Mouse (Mus musculus) midbrain, embryonic 12.5 days (tissue): Measurements from ENCODE around the gene Zfp365. TPM values are rescaled to one million over a fixed set of nuclear protein-coding genes. Genes with fewer than 3 reads are reported as not detected.

Source experiments
- ATAC-seq: fragments of 200-750 bp; cut with Nextera tagmentation; 2 replicates; pipeline ENCODE4 v1.8.0; 2017; ENCODE audit warnings: low read depth, moderate TSS enrichment, moderate library complexity; ENCODE audit not compliant: low FRiP score
- H3K27ac ChIP-seq: fragments of 300-500 bp; sonication (generic); replicated peaks from 2 replicates; pipeline ENCODE4 v1.5.1; 2016; ENCODE audit warnings: mild to moderate bottlenecking
- H3K27me3 ChIP-seq: fragments of 300-500 bp; sonication (generic); 2 replicates; pipeline ENCODE4 v1.6.1; 2016; ENCODE audit warnings: mild to moderate bottlenecking
- H3K36me3 ChIP-seq: fragments of 300-500 bp; sonication (generic); 2 replicates; pipeline ENCODE4 v1.6.1; 2016
- H3K4me1 ChIP-seq: fragments of 300-500 bp; sonication (generic); 2 replicates; pipeline ENCODE4 v1.6.1; 2016
- H3K4me2 ChIP-seq: fragments of 300-500 bp; sonication (generic); replicated peaks from 2 replicates; pipeline ENCODE4 v1.6.1; 2016; ENCODE audit warnings: mild to moderate bottlenecking, moderate library complexity
- H3K4me3 ChIP-seq: fragments of 300-500 bp; sonication (generic); 2 replicates; pipeline ENCODE4 v1.5.1; 2016; ENCODE audit warnings: mild to moderate bottlenecking
- H3K9ac ChIP-seq: fragments of 300-500 bp; sonication (generic); replicated peaks from 2 replicates; pipeline ENCODE4 v1.6.1; 2016; ENCODE audit warnings: mild to moderate bottlenecking, moderate library complexity
- H3K9me3 ChIP-seq: fragments of 300-500 bp; sonication (generic); 2 replicates; pipeline ENCODE4 v1.6.1; 2016; ENCODE audit warnings: mild to moderate bottlenecking
- WGBS: fragments of 180-500 bp; shearing (Covaris S2); methylation state at CpG from one replicate; pipeline ENCODE4 v1.1.7; 2016; 5-methylcytosine and 5-hydroxymethylcytosine counted together
- polyA plus RNA-seq: library from polyadenylated mRNA; unstranded; fragments of >200 nt; fragmentation: Nextera tagmentation; extraction: Ambion mirVana; gene quantifications from 2 replicates; pipeline ENCODE4 v1.2.1, GENCODE M21; 2016

The Zfp365 gene
- polyA plus RNA-seq, 1 experiment from 2014 or later, result 3.0 TPM

- no peak for ATAC-seq
- no peaks in the 10 kb centered on the region for H3K9me3 ChIP-seq
- H3K4me2 ChIP-seq, result no peak overlapping the region
- H3K4me1 ChIP-seq, result no peaks in the 10 kb centered on the region
- no peaks in the 10 kb centered on the region for H3K36me3 ChIP-seq
- no peaks in the 10 kb centered on the region for H3K27me3 ChIP-seq
- H3K9ac ChIP-seq, result no peak overlapping the region
- no peak overlapping the region for H3K4me3 ChIP-seq
- WGBS, result 90% methylated on average over 17 of the region's 17 CpGs
- no peak overlapping the region for H3K27ac ChIP-seq
Measured at GRCm38 (mm10) chr10:67836426-67836825, 76.0 kb downstream of the Zfp365 start.

Other genes starting within 250 kb of the Zfp365 start
- gene Rtkn2, start 66.9 kb upstream of the Zfp365 start, polyA plus RNA-seq, result 16.6 and 20.5 TPM in 2 replicates